Mouse (Mus musculus) erythroblast, adult 5-6 weeks (primary cell): Measurements from ENCODE around the gene Tmem212. TPM values are rescaled to one million over a fixed set of nuclear protein-coding genes. Genes with fewer than 3 reads are reported as not detected.

Source experiments
- ATAC-seq: replicated peaks from 2 replicates; pipeline ENCODE4 v1.8.0; 2016; ENCODE audit warnings: moderate number of reproducible peaks, mild to moderate bottlenecking, moderate TSS enrichment, inconsistent platforms; ENCODE audit not compliant: poor library complexity, low FRiP score, severe bottlenecking
- total RNA-seq, 2 experiments: library from RNA; stranded (forward) in 1 of 2; stranded (reverse) in 1 of 2; fragments of 150-400 nt in 1 of 2; fragments of 200-764, 138-1000 nt in 1 of 2; gene quantifications; 2 replicates each; pipeline versions ENCODE4 v1.2.3 to v1.2.4; 2015 to 2017; ENCODE audit warnings: low replicate concordance in 2 of 2

Gene Tmem212
- total RNA-seq, 2 experiments from 2014 or later, result not detected

DNA sequence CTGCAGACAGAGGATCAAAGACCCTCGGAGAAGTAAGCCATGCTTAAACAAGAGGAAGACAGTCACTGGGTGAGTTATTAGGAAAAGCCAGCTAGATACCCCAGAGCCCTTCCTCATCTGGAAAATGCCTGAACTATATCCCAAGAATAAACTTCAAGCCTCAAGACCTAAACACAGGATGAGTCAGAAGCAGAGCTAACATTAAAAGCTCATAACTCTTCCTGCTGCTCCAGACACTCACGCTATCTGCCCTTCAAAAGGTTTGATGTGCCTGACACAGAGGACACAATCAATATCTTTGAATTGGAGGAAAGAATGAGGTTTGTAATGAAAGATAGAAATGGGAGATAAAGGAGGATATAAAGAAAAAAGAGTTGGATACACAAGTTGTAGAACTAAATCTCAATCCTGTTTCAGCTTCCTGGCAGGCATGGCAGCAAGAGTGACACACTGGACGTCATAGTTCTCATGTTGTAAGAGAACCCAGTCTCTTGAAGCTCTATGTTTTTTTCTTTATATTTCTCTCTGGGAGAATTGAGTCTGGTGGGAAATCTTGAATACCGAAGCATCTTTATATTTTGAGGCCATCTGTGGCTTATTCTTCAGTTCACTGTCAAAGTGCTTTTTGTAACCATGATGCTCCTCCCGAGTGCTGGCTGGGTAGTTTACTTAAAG is 37.6 kb downstream of the Tmem212 start:
- no peak for ATAC-seq

- ATAC-seq, result no peak
These were observed 39.9 kb downstream of the Tmem212 start for GRCm38 (mm10) chr3:27856288-27856687.

- ATAC-seq, result no peak
These were observed 41.6 kb downstream of the Tmem212 start for GRCm38 (mm10) chr3:27854431-27855180.

DNA sequence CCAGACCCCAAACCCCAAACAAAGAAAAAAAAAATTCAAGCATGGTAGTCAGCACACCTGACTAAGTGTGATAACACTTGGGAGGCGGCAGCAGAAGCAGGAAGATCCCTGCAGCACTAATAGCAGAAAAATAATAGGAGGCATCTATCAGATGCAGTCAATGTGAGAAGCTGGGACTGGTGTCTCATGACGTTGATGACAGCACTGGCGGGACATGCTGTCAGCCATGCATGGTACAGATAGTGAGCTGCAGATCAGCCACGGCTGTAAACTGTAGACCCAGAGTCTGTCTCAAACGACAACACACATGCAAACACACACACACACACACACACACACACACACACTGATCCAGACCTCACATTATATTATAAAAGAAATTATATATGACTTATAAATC is 52.9 kb downstream of the Tmem212 start:
- no peak for ATAC-seq

DNA sequence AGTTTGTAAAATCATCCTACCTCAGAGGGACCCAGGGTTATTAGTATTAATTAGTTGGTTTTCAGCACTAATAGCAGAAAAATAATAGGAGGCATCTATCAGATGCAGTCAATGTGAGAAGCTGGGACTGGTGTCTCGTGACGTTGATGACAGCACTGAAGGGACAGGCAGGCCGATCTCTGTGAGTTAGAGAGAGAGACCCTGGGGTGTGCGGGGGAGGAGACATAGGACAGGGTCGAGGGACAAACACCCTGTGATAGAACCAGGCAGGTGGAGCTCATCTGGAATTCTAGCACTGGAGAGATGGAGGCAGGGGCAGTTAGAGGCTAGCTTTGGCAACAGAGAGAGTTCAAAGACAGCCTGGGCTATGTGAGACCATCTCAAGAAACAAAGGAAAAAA is 53.3 kb downstream of the Tmem212 start:
- ATAC-seq, result no peak

DNA sequence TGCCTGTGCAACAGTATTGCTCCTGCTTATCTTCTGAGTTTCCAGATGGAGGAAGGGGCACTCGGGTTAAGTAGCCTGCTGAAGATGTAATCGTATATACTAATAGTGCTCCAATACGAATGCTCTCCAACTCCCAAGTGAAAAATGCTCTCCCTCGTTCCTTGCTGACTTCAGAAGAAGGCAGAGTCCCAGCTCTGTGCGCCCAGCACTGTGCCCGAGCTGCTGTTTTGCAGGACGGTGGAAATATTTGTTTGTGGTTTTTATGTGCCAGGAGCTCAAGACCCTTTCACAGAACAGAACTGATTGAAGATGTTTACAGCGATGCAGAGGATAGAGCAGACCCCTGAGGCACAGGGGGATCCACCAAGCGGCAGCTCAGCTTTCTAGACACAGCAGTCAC is 55.9 kb downstream of the Tmem212 start:
- no peak for ATAC-seq

DNA sequence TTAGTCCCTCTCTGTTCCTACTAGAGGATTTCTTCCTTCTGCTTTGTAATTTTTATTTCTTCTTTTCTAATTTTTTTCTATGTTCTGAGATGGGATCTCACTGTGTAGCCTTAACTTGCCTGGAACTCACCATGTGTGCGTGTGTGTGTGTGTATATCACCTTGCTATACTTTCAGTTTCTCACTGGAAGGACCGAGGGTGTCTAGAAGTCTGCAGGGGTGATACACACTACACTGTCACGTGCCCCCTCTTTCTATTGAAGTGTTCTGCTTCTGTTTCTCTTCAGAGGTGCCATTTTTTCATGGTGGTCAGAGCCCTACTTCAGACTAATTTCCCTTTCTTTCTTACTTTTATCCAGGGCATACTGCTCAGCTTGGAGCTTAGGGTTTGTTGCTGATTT is 56.4 kb downstream of the Tmem212 start:
- ATAC-seq, result no peak

- ATAC-seq, result no peak
These were observed 56.9 kb downstream of the Tmem212 start for GRCm38 (mm10) chr3:27839231-27839630.

DNA sequence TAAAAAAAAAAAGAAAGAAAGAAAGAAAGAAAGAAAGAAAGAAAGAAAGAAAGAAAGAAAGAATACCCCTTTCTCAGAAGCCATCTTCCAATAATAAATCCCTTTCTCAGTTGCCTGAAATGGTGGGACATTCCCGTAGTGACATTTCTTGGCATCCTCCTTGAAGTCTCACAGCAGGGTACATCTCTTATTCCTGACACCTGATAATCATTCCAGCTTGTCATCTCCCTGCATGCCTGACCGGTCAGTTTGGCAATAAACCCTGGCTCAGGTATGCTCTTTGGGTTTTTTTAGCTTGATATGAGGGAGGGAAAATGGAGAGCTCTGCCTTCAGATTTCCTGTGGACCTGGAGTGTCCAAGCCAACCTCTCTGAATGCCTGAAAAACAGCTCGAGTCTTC is 59.9 kb downstream of the Tmem212 start:
- no peak for ATAC-seq

DNA sequence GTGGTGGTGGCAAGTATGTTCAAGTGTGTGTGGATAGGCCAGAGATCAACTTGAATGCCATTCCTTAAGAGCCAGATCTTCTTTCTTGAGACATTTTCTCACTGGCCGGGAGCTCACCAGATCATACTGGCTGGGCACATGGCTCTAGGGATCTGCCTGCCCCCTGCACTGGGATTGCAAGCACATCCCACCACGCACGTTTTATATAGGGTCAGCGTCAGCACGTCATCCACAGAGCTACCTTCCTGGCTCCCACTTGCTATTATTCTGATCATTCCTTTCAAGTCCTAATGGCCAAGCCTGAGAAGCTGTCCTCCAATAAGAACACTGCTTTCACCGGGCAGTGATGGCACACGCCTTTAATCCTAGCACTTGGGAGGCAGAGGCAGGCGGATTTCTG is 60.4 kb downstream of the Tmem212 start:
- no peak for ATAC-seq

GRCm38 (mm10) chr3:27828755-27829154 is 67.4 kb downstream of the Tmem212 start:
- no peak for ATAC-seq

- no peak for ATAC-seq
These were observed 68.9 kb downstream of the Tmem212 start for GRCm38 (mm10) chr3:27827236-27827635.

DNA sequence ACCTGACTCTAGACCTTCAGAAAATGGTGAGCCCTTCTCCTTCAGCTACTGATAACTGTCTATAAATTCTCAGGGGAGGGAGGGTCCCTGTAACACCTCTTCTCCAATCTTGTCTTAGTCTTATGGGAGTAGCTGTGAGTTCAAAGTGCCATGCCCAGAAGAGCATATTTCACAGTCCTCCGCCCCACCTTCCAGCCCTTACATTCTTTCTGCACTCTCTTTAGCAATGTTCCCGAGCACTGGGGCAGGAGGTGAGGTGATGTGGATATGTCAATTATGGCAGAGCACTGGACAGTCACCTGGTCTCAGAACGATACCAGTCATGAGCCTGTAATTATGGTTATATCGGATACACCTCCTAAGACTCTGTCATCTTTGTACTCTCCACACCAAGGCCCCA is 70.2 kb downstream of the Tmem212 start:
- no peak for ATAC-seq

Other genes starting within 250 kb of the Tmem212 start
- gene Fndc3b, start 185.1 kb downstream of the Tmem212 start, total RNA-seq (2015; ENCODE audit: low replicate concordance), result 6.7 and 7.7 TPM in 2 replicates
- 1.3 and 1.5 TPM in 2 replicates for gene Fndc3b, start 185.1 kb downstream of the Tmem212 start, total RNA-seq (2017; ENCODE audit: low replicate concordance)
- gene Pld1, start 42.3 kb upstream of the Tmem212 start, total RNA-seq (2015; ENCODE audit: low replicate concordance), result 12.7 and 16.7 TPM in 2 replicates
- gene Pld1, start 42.3 kb upstream of the Tmem212 start, total RNA-seq (2017; ENCODE audit: low replicate concordance), result 2.2 and 3.2 TPM in 2 replicates